ENCODE assay signal across 18 mouse cellular contexts in the genomic region with DNA sequence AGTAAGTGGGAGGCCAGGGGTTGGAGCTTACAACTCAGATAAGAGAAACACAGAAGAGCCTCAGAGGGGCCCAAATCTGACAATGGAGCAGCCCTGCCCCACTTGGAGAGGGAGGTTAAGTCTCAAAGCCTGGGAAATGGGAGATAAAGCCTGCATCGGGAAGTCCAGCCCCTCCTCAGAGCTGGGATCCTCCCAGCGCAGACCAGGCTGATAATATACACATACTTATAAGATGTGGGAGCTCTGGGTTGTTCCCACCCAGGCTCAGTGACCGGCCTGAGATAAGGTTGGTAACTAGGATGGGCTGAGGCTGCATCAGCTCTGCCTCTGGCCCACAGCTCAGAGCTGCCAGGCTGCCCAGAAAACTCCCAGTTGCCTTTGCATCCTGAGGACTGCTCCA. TPM values are rescaled to one million over a fixed set of nuclear protein-coding genes. Genes with fewer than 3 reads are reported as not detected.
DNase-seq lines count a peak whose midpoint lies in the region; ATAC-seq and TF ChIP-seq lines count a peak whose summit lies in the region.
"Had no signal": no experiment of that assay in that cellular context is flagged by ENCODE, and none has a peak within 500 bp of the region (broad histone marks: within the 10 kb centered on the region; RNA-seq: fewer than 3 reads in every experiment).

No protein-coding gene starts in this region.

- ATAC-seq in intestine, embryonic 15.5 days = peak; percentile 65; the same call in 1 of the 2 replicates
- ATAC-seq in intestine, postnatal 0 days = no peak
- 0 out of 2 replicates have a peak, but pooled peaks have one; percentile 15 for ATAC-seq in liver, postnatal 0 days
- ATAC-seq: forebrain, embryonic 14.5 days had no signal

- no peak for TF ChIP-seq EP300 in liver, postnatal 0 days (IDR thresholded peaks at IDR 0.05; ENCODE audit: low read depth)

- no peak overlapping the region for H3K27ac ChIP-seq in intestine, embryonic 15.5 days
- no peak overlapping the region for H3K27ac ChIP-seq in intestine, postnatal 0 days (ENCODE audit: low read depth, low read length)
- H3K27ac ChIP-seq in liver, postnatal 0 days (ENCODE audit: low read depth) = no peak overlapping the region
- H3K27ac ChIP-seq: hindbrain, embryonic 13.5 days; left cerebral cortex, adult 2 months; limb, embryonic 12.5 days; neural tube, embryonic 13.5 days had no signal

- WGBS in intestine, embryonic 15.5 days = 33% methylated on average over 3 of the region's 3 CpGs
- 22% methylated on average over 3 of the region's 3 CpGs for WGBS in intestine, postnatal 0 days
- 25% methylated on average over 3 of the region's 3 CpGs for WGBS in liver, postnatal 0 days (ENCODE audit: insufficient replicate concordance)

- TF ChIP-seq CTCF in intestine, postnatal 0 days (IDR thresholded peaks at IDR 0.05; ENCODE audit: low read depth) = no peak
- TF ChIP-seq CTCF in liver, postnatal 0 days (IDR thresholded peaks at IDR 0.05; ENCODE audit: low read depth) = no peak

- no peaks in the 10 kb centered on the region for H3K36me3 ChIP-seq in intestine, embryonic 15.5 days
- no peaks in the 10 kb centered on the region for H3K36me3 ChIP-seq in intestine, postnatal 0 days (ENCODE audit: control insufficient read depth, insufficient read depth)
- no peaks in the 10 kb centered on the region for H3K36me3 ChIP-seq in liver, postnatal 0 days (replicated peaks; ENCODE audit: insufficient read depth, low read length)
- H3K36me3 ChIP-seq: hindbrain, embryonic 13.5 days; limb, embryonic 12.5 days; neural tube, embryonic 13.5 days had no signal

- H3K9ac ChIP-seq in intestine, embryonic 15.5 days = no peak overlapping the region
- no peak overlapping the region for H3K9ac ChIP-seq in intestine, postnatal 0 days (ENCODE audit: low read depth, low read length)
- no peak overlapping the region for H3K9ac ChIP-seq in liver, postnatal 0 days (replicated peaks)
- H3K9ac ChIP-seq: hindbrain, embryonic 13.5 days; limb, embryonic 12.5 days; neural tube, embryonic 13.5 days had no signal

- no peak overlapping the region for H3K4me3 ChIP-seq in intestine, embryonic 15.5 days (replicated peaks)
- no peak overlapping the region for H3K4me3 ChIP-seq in intestine, postnatal 0 days (ENCODE audit: low read depth, low read length)
- no peak overlapping the region for H3K4me3 ChIP-seq in liver, postnatal 0 days (ENCODE audit: low read depth, low read length)
- H3K4me3 ChIP-seq: hindbrain, embryonic 13.5 days; left cerebral cortex, adult 2 months; limb, embryonic 12.5 days; neural tube, embryonic 13.5 days had no signal

- H3K4me2 ChIP-seq in intestine, embryonic 15.5 days (replicated peaks) = no peak overlapping the region
- H3K4me2 ChIP-seq in intestine, postnatal 0 days (replicated peaks; ENCODE audit: low read depth) = no peak overlapping the region
- no peak overlapping the region for H3K4me2 ChIP-seq in liver, postnatal 0 days (ENCODE audit: low read depth, low read length)
- H3K4me2 ChIP-seq: hindbrain, embryonic 13.5 days; limb, embryonic 12.5 days; neural tube, embryonic 13.5 days had no signal

- H3K4me1 ChIP-seq in intestine, embryonic 15.5 days (replicated peaks) = no peaks in the 10 kb centered on the region
- H3K4me1 ChIP-seq in intestine, postnatal 0 days (replicated peaks; ENCODE audit: control insufficient read depth, insufficient read depth, low read length) = no peaks in the 10 kb centered on the region
- H3K4me1 ChIP-seq in liver, postnatal 0 days (ENCODE audit: insufficient read depth) = no peaks in the 10 kb centered on the region
- H3K4me1 ChIP-seq: limb, embryonic 12.5 days; neural tube, embryonic 13.5 days had no signal

- H3K27me3 ChIP-seq in intestine, embryonic 15.5 days (replicated peaks) = 0 out of 2 replicates have a peak, but pooled peaks cover 6% of the 10 kb centered on the region
- H3K27me3 ChIP-seq in intestine, postnatal 0 days (replicated peaks; ENCODE audit: control insufficient read depth, insufficient read depth, low read length) = 0 out of 2 replicates have a peak, but pooled peaks cover 16% of the 10 kb centered on the region
- H3K27me3 ChIP-seq in liver, postnatal 0 days (ENCODE audit: insufficient read depth, low read length) = 0 out of 2 replicates have a peak, but pooled peaks cover 2% of the 10 kb centered on the region
- H3K27me3 ChIP-seq: hindbrain, embryonic 13.5 days; neural tube, embryonic 13.5 days had no signal

- no peaks in the 10 kb centered on the region for H3K9me3 ChIP-seq in intestine, embryonic 15.5 days
- H3K9me3 ChIP-seq in intestine, postnatal 0 days (ENCODE audit: control insufficient read depth) = no peaks in the 10 kb centered on the region
- no peaks in the 10 kb centered on the region for H3K9me3 ChIP-seq in liver, postnatal 0 days (ENCODE audit: low read length)
- H3K9me3 ChIP-seq: hindbrain, embryonic 13.5 days; limb, embryonic 12.5 days; neural tube, embryonic 13.5 days had no signal

- DNase-seq in c-Kit-negative CD71-positive TER-119-positive erythroid progenitor cells, embryonic 14.5 days (ENCODE audit: low read depth, low spot score) = peak; percentile 63
- peak; percentile 77 for DNase-seq in liver
- DNase-seq in liver, postnatal 0 days = no peak
- DNase-seq in right cerebral cortex, postnatal 10 days (ENCODE audit: low spot score in 2 of 2) = no peak
- DNase-seq in right cerebral cortex, postnatal 14 days = no peak
- DNase-seq: cerebellum, adult 11-12 months; cerebellum, postnatal 25 days; heart, postnatal 10 days; kidney, adult 18-20 months; kidney, postnatal 10 days; right cerebral cortex, postnatal 4 days had no signal

RNA-seq across cellular contexts. Expression of a gene that starts 15.2 kb away (rescaled TPM):
- 1.3 and 1.4 TPM in 2 replicates for polyA plus RNA-seq in intestine, embryonic 15.5 days (2015; fragmentation: Nextera tagmentation; extraction: Ambion mirVana)
- 1.4 and 1.9 TPM in 2 replicates for polyA plus RNA-seq in intestine, postnatal 0 days (2015; fragmentation: Nextera tagmentation; extraction: Ambion mirVana)
- 0.55 and 0.66 TPM in 2 replicates for polyA plus RNA-seq in liver, postnatal 0 days (2015; fragmentation: Nextera tagmentation; extraction: Ambion mirVana)

Comparison
In these comparisons a context has a peak if more than half of its experiments do, and no peak if none do; other contexts are left out.
1. DNase-seq: peak in c-Kit-negative CD71-positive TER-119-positive erythroid progenitor cells, embryonic 14.5 days (single experiment) and liver (single experiment); none in liver, postnatal 0 days (single experiment), right cerebral cortex, postnatal 10 days (0 of 2) and right cerebral cortex, postnatal 14 days (single experiment).